Mouse (Mus musculus): ENCODE measurements around the gene Fam19a2.

Gene Fam19a2

GRCm38 (mm10) chr10:123383277-123383676 lies 119.5 kb downstream of the Fam19a2 start:
- DNase-seq (ENCODE audit: low spot score in 2 of 2) = no peak

- no peak for DNase-seq (ENCODE audit: low spot score in 2 of 2)
Observed at GRCm38 (mm10) chr10:123385641-123386040, 121.8 kb downstream of the Fam19a2 start.

GRCm38 (mm10) chr10:123395429-123395828 lies 131.6 kb downstream of the Fam19a2 start:
- no peak for DNase-seq (ENCODE audit: low spot score in 2 of 2)

- DNase-seq (ENCODE audit: low spot score in 2 of 2) = no peak
Observed at GRCm38 (mm10) chr10:123398136-123398535, 134.3 kb downstream of the Fam19a2 start.

- DNase-seq (ENCODE audit: low spot score in 2 of 2) = no peak
Observed at GRCm38 (mm10) chr10:123401188-123401587, 137.4 kb downstream of the Fam19a2 start.

- no peak for DNase-seq (ENCODE audit: low spot score in 2 of 2)
Observed at GRCm38 (mm10) chr10:123402460-123402859, 138.7 kb downstream of the Fam19a2 start.

- no peak for DNase-seq (ENCODE audit: low spot score in 2 of 2)
Observed at GRCm38 (mm10) chr10:123414953-123415352, 151.2 kb downstream of the Fam19a2 start.

GRCm38 (mm10) chr10:123416024-123416423 lies 152.2 kb downstream of the Fam19a2 start:
- no peak for DNase-seq (ENCODE audit: low spot score in 2 of 2)

- DNase-seq (ENCODE audit: low spot score in 2 of 2) = no peak
Observed at GRCm38 (mm10) chr10:123418616-123419173, 154.9 kb downstream of the Fam19a2 start.

GRCm38 (mm10) chr10:123420249-123420648 lies 156.5 kb downstream of the Fam19a2 start:
- no peak for DNase-seq (ENCODE audit: low spot score in 2 of 2)

GRCm38 (mm10) chr10:123424482-123424881 lies 160.7 kb downstream of the Fam19a2 start:
- DNase-seq (ENCODE audit: low spot score in 2 of 2) = no peak

GRCm38 (mm10) chr10:123426527-123427363 lies 162.9 kb downstream of the Fam19a2 start:
- DNase-seq (ENCODE audit: low spot score in 2 of 2) = no peak

- no peak for DNase-seq (ENCODE audit: low spot score in 2 of 2)
Observed at GRCm38 (mm10) chr10:123431569-123431968, 167.8 kb downstream of the Fam19a2 start.

GRCm38 (mm10) chr10:123437576-123437975 lies 173.8 kb downstream of the Fam19a2 start:
- no peak for DNase-seq (ENCODE audit: low spot score in 2 of 2)

GRCm38 (mm10) chr10:123456800-123457199 lies 193.0 kb downstream of the Fam19a2 start:
- DNase-seq (ENCODE audit: low spot score in 2 of 2) = no peak

- DNase-seq (ENCODE audit: low spot score in 2 of 2) = no peak
Observed at GRCm38 (mm10) chr10:123460466-123460865, 196.7 kb downstream of the Fam19a2 start.

GRCm38 (mm10) chr10:123462305-123462704 lies 198.5 kb downstream of the Fam19a2 start:
- no peak for DNase-seq (ENCODE audit: low spot score in 2 of 2)

- DNase-seq (ENCODE audit: low spot score in 2 of 2) = no peak
Observed at GRCm38 (mm10) chr10:123514749-123515148, 251.0 kb downstream of the Fam19a2 start.

- DNase-seq (ENCODE audit: low spot score in 2 of 2) = no peak
Observed at GRCm38 (mm10) chr10:123520613-123521012, 256.8 kb downstream of the Fam19a2 start.

- no peak for DNase-seq (ENCODE audit: low spot score in 2 of 2)
Observed at GRCm38 (mm10) chr10:123521203-123521602, 257.4 kb downstream of the Fam19a2 start.

- DNase-seq (ENCODE audit: low spot score in 2 of 2) = no peak
Observed at GRCm38 (mm10) chr10:123525424-123525823, 261.6 kb downstream of the Fam19a2 start.

GRCm38 (mm10) chr10:123526059-123526458 lies 262.3 kb downstream of the Fam19a2 start:
- DNase-seq (ENCODE audit: low spot score in 2 of 2) = no peak

- DNase-seq (ENCODE audit: low spot score in 2 of 2) = no peak
Observed at GRCm38 (mm10) chr10:123536143-123536542, 272.3 kb downstream of the Fam19a2 start.

Data from cerebellum, postnatal 4 days (tissue).